Mouse (Mus musculus) brain, embryonic 18.5 days (tissue): ENCODE results near the gene Flt1.

Experiments
- DNase-seq: peaks from one replicate; pipeline ENCODE4 v3.0.0-alpha.2; 2012; ENCODE audit warnings: low read depth, low spot score

Gene Flt1

GRCm38 (mm10) chr5:147725831-147726700, at the start of gene Flt1:
Gene Flt1 (minus strand): TSS chr5:147726011.
- DNase-seq = no peak

- no peak for DNase-seq
These were observed 49.4 kb upstream of the Flt1 start for GRCm38 (mm10) chr5:147775222-147775621.

- no peak for DNase-seq
These were observed 44.1 kb upstream of the Flt1 start for GRCm38 (mm10) chr5:147769918-147770317.

- DNase-seq = no peak
These were observed 38.2 kb upstream of the Flt1 start for GRCm38 (mm10) chr5:147764061-147764460.

- DNase-seq = no peak
These were observed 36.2 kb upstream of the Flt1 start for GRCm38 (mm10) chr5:147761984-147762383.

GRCm38 (mm10) chr5:147761275-147761674, 35.5 kb upstream of the Flt1 start:
- DNase-seq = no peak

- DNase-seq = no peak
These were observed 33.0 kb upstream of the Flt1 start for GRCm38 (mm10) chr5:147758640-147759319.

GRCm38 (mm10) chr5:147757832-147758587, 32.2 kb upstream of the Flt1 start:
- DNase-seq = no peak

GRCm38 (mm10) chr5:147752914-147753341, 27.1 kb upstream of the Flt1 start:
- DNase-seq = no peak

GRCm38 (mm10) chr5:147751673-147752130, 25.9 kb upstream of the Flt1 start:
- no peak for DNase-seq

GRCm38 (mm10) chr5:147749972-147750371, 24.2 kb upstream of the Flt1 start:
- DNase-seq = no peak

GRCm38 (mm10) chr5:147748081-147748581, 22.3 kb upstream of the Flt1 start:
- no peak for DNase-seq

- DNase-seq = no peak
These were observed 19.3 kb upstream of the Flt1 start for GRCm38 (mm10) chr5:147744900-147745653.

GRCm38 (mm10) chr5:147742468-147743111, 16.8 kb upstream of the Flt1 start:
- DNase-seq = no peak

- no peak for DNase-seq
These were observed 11.0 kb upstream of the Flt1 start for GRCm38 (mm10) chr5:147736766-147737280.

- no peak for DNase-seq
These were observed 7.9 kb upstream of the Flt1 start for GRCm38 (mm10) chr5:147733682-147734081.

GRCm38 (mm10) chr5:147732926-147733325, 7.1 kb upstream of the Flt1 start:
- no peak for DNase-seq

- no peak for DNase-seq
These were observed 1.7 kb upstream of the Flt1 start for GRCm38 (mm10) chr5:147727481-147727880.

- DNase-seq = no peak
These were observed 1.0 kb upstream of the Flt1 start for GRCm38 (mm10) chr5:147726701-147727393.
